Mouse (Mus musculus): ENCODE measurements around the gene Hba-a1. TPM values are rescaled to one million over a fixed set of nuclear protein-coding genes. Genes with fewer than 3 reads are reported as not detected.
"Not testable (repeated sequence)": the region's sequence is repeated elsewhere in the genome, so short reads cannot be mapped to it uniquely, and the experiment has no call there.

Hba-a1 gene
- polyA plus RNA-seq, 1 experiment from 2014 or later: 2,350 TPM

DNA sequence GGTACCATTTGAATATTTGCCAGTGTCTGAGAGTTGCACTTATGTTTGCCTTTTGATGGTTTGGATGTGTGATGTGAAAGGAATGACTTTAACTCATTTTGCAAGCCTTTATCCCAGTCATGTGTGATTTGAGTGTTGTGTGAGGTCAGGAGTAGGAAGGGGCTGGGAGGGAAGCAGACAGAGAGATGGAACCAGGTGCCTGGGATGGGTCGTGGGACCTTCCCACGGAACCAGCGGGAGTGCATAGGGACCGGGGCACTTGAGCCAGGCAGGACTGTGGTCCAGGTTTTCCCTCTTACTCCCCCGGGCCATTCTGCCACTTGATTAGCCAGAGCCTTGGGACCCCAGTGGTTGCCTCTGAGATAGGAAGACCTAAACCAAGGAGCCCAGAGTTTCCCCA, 15.3 kb upstream of the Hba-a1 start:
- H3K27ac ChIP-seq (ENCODE audit: low read depth, low read length): peak overlapping the region; percentile 96; the same call in 1 of the 2 replicates
- H3K36me3 ChIP-seq (ENCODE audit: control insufficient read depth, insufficient read depth, low read length): no peaks in the 10 kb centered on the region
- no peaks in the 10 kb centered on the region for H3K27me3 ChIP-seq (ENCODE audit: control insufficient read depth, insufficient read depth, low read length)
- no peaks in the 10 kb centered on the region for H3K9me3 ChIP-seq (ENCODE audit: control insufficient read depth, low read length)
- H3K4me3 ChIP-seq (ENCODE audit: low read depth, low read length): peak overlapping the region; percentile 86
- ATAC-seq (ENCODE audit: low read depth): peak; percentile 49
- H3K4me1 ChIP-seq (ENCODE audit: control insufficient read depth, insufficient read depth, low read length): peaks cover 11% of the 10 kb centered on the region; the same call in 1 of the 2 replicates
- 19% methylated on average over 5 of the region's 5 CpGs for WGBS
- H3K9ac ChIP-seq (replicated peaks; ENCODE audit: low read depth, low read length): peak overlapping the region; percentile 93
- peak overlapping the region; percentile 52 for H3K4me2 ChIP-seq (ENCODE audit: low read depth, low read length)

DNA sequence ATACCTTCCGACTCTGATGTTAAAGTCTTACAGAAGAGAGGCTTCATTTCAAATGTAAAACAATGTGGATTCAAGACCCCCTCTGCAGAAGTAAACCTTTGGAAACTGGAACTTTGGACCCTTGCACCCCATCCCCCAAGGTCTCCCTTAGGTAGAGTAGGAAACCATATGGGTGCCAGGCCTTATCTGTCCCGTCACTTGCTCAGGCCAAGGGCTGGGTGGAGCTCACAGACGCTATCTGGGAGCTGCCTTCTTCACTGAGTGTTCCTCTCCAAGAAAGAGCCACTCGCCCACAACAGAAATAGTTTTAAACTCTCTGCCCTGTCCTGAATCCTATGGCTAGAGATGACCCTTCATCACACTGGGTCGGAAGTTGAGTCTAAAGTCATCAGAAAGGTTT, 14.4 kb upstream of the Hba-a1 start:
- WGBS: 91% methylated on average over 5 of the region's 5 CpGs
- Histone ChIP-seq H3K4me3 (ENCODE audit: low read depth, low read length) (no peak overlapping the region), H3K27me3 (ENCODE audit: control insufficient read depth, insufficient read depth, low read length) (no peaks in the 10 kb centered on the region), H3K9ac (replicated peaks; ENCODE audit: low read depth, low read length) (no peak overlapping the region), H3K9me3 (ENCODE audit: control insufficient read depth, low read length) (no peaks in the 10 kb centered on the region), H3K36me3 (ENCODE audit: control insufficient read depth, insufficient read depth, low read length) (no peaks in the 10 kb centered on the region), H3K4me1 (ENCODE audit: control insufficient read depth, insufficient read depth, low read length) (peaks cover 11% of the 10 kb centered on the region; the same call in 1 of the 2 replicates), H3K27ac (ENCODE audit: low read depth, low read length) (no peak overlapping the region), H3K4me2 (ENCODE audit: low read depth, low read length) (no peak overlapping the region)
- no peak for ATAC-seq (ENCODE audit: low read depth)

DNA sequence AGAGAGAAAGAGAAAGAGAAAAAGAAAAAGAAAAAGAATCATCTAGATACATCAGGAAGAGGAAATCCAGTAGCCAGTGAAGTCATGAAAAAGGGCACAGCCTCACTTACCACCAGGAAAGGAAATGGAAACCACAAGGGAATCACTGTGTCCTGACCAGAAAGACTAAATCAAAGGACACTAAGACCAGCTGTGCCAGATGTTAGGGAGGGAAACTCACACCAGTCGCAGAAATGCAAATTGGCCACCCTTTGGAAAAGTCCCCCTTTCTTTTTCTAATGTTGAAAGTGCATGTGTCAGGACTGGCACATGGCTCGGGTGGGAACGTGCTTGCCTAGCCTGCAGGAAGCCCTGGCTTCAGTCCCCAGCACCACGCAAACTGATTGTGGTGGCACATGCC, 12.1 kb upstream of the Hba-a1 start:
- H3K4me1 ChIP-seq (ENCODE audit: control insufficient read depth, insufficient read depth, low read length): peaks cover 8% of the 10 kb centered on the region; the same call in 1 of the 2 replicates
- no peak overlapping the region for H3K4me3 ChIP-seq (ENCODE audit: low read depth, low read length)
- H3K27ac ChIP-seq (ENCODE audit: low read depth, low read length): no peak overlapping the region
- ATAC-seq (ENCODE audit: low read depth): no peak
- no peaks in the 10 kb centered on the region for H3K9me3 ChIP-seq (ENCODE audit: control insufficient read depth, low read length)
- 49% methylated on average over 4 of the region's 4 CpGs for WGBS
- H3K4me2 ChIP-seq (ENCODE audit: low read depth, low read length): no peak overlapping the region
- H3K27me3 ChIP-seq (ENCODE audit: control insufficient read depth, insufficient read depth, low read length): no peaks in the 10 kb centered on the region
- no peak overlapping the region for H3K9ac ChIP-seq (replicated peaks; ENCODE audit: low read depth, low read length)
- no peaks in the 10 kb centered on the region for H3K36me3 ChIP-seq (ENCODE audit: control insufficient read depth, insufficient read depth, low read length)

DNA sequence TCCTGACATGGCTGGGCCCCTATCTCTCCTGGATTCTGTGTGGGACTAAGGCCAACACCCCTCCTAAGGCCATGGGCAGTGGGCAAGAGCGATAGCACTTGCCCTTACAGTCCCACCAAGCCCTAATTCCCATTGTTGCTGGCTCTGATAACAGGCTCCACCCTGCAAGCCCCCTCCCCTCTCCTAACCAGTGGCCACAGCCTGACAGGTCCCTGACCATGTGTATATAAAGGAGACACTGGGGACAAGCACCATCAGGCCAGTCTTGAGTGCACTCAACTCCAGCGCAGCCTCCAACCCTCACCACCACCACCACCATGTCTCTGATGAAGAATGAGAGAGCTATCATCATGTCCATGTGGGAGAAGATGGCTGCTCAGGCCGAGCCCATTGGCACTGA, 7.0 kb upstream of the Hba-a1 start, which contains the start of gene Hba-x:
Hba-x (plus strand) TSS at position 54 of the 400 bp plus-strand sequence.
- Histone ChIP-seq H3K9me3 (ENCODE audit: control insufficient read depth, low read length) (no peaks in the 10 kb centered on the region), H3K27me3 (ENCODE audit: control insufficient read depth, insufficient read depth, low read length) (no peaks in the 10 kb centered on the region), H3K4me3 (ENCODE audit: low read depth, low read length) (no peak within 1 kb of the TSS), H3K27ac (ENCODE audit: low read depth, low read length) (no peak within 1 kb of the TSS), H3K36me3 (ENCODE audit: control insufficient read depth, insufficient read depth, low read length) (no peaks in the 10 kb centered on the region), H3K9ac (replicated peaks; ENCODE audit: low read depth, low read length) (no peak within 1 kb of the TSS), H3K4me2 (ENCODE audit: low read depth, low read length) (no peak within 1 kb of the TSS), H3K4me1 (ENCODE audit: control insufficient read depth, insufficient read depth, low read length) (no peaks in the 10 kb centered on the region)
- no peak for ATAC-seq (ENCODE audit: low read depth)
- WGBS: 68% methylated on average over 3 of the region's 3 CpGs

DNA sequence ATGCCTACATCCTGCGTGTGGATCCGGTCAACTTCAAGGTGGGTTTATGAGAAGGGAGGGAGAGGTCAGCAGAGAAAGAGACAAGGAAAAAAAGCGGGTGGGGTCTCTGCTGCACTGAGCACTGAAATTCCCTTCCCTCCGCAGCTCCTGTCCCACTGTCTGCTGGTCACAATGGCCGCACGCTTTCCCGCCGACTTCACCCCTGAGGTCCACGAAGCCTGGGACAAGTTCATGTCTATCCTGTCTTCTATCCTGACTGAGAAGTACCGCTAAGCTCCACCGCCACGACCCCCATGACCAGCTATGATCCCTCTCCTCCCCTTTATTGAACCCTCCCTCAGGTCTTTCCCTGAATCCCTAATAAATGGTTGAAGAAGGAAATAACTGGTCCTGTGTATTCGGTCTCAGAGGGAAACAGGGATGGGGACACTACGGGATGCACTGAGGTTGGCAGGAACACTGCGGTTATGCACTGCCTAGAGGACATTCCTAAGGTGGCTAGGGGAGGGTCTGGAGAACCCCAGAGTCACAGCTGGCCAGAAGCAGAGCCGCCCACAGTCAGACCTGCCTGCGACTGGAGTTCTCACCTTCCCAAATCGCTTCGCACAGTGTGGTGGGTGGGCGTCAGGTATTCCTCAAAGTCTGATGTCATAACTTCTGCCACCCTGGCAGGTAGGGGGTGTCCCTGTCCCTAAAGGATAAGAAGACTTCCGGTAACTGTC, 5.4 kb upstream of the Hba-a1 start:
- H3K4me2 ChIP-seq (ENCODE audit: low read depth, low read length): no peak overlapping the region
- no peak overlapping the region for H3K27ac ChIP-seq (ENCODE audit: low read depth, low read length)
- H3K27me3 ChIP-seq (ENCODE audit: control insufficient read depth, insufficient read depth, low read length): no peaks in the 10 kb centered on the region
- no peaks in the 10 kb centered on the region for H3K36me3 ChIP-seq (ENCODE audit: control insufficient read depth, insufficient read depth, low read length)
- H3K9ac ChIP-seq (replicated peaks; ENCODE audit: low read depth, low read length): no peak overlapping the region
- ATAC-seq (ENCODE audit: low read depth): no peak
- H3K4me3 ChIP-seq (ENCODE audit: low read depth, low read length): no peak overlapping the region
- no peaks in the 10 kb centered on the region for H3K4me1 ChIP-seq (ENCODE audit: control insufficient read depth, insufficient read depth, low read length)
- 76% methylated on average over 21 of the region's 21 CpGs for WGBS
- no peaks in the 10 kb centered on the region for H3K9me3 ChIP-seq (ENCODE audit: control insufficient read depth, low read length)

DNA sequence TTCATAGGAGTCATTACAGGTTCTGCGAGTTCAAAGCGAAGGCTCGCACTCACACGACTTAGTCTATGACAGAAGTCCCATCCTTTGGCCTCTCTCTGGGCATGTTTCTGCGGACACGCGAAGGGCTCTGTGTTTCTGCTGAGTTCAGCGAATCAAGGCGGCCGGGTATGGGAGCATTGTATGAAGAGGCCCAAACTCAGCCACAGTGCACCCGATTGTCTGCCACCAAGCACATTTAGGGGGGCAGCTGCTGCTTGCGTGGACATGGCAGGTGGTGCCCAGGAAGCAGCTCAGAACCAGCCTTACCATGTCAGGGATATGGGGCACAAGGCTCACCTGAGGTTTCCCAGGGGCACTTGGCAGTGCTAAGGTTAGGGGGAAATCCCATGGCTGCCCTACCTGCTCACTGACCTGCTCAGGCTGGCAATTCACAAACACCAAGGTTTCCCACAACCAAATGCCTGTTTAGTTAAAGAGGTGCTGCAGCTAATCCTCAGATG, 4.8 kb upstream of the Hba-a1 start:
- Histone ChIP-seq H3K9ac (replicated peaks; ENCODE audit: low read depth, low read length) (no peak overlapping the region; the same call in 1 of the 2 replicates), H3K27me3 (ENCODE audit: control insufficient read depth, insufficient read depth, low read length) (no peaks in the 10 kb centered on the region), H3K4me1 (ENCODE audit: control insufficient read depth, insufficient read depth, low read length) (no peaks in the 10 kb centered on the region), H3K36me3 (ENCODE audit: control insufficient read depth, insufficient read depth, low read length) (no peaks in the 10 kb centered on the region), H3K27ac (ENCODE audit: low read depth, low read length) (no peak overlapping the region), H3K4me3 (ENCODE audit: low read depth, low read length) (no peak overlapping the region), H3K9me3 (ENCODE audit: control insufficient read depth, low read length) (no peaks in the 10 kb centered on the region), H3K4me2 (ENCODE audit: low read depth, low read length) (no peak overlapping the region)
- no peak for ATAC-seq (ENCODE audit: low read depth)
- 81% methylated on average over 12 of the region's 12 CpGs for WGBS

DNA sequence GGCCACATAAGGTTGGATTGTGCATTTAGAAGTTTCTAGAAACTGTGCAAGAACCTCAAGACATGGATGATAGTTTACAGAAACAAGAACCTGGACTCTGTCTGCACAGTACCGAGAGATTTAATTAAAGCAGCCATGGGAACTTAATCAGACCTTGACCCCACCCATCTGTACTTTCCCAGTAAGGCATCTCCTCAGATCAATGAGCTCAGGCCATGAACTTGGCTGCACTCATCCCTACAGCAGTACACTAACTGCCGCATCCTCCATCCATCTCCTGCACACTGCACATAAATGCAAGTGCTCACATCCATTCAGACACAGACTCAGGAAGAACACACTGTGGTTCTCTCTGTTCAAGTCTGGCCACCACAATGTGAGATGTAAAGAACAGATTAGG, 2.7 kb upstream of the Hba-a1 start:
- H3K4me1 ChIP-seq (ENCODE audit: control insufficient read depth, insufficient read depth, low read length): no peaks in the 10 kb centered on the region
- H3K9me3 ChIP-seq (ENCODE audit: control insufficient read depth, low read length): no peaks in the 10 kb centered on the region
- no peak for ATAC-seq (ENCODE audit: low read depth)
- H3K4me3 ChIP-seq (ENCODE audit: low read depth, low read length): no peak overlapping the region
- H3K27ac ChIP-seq (ENCODE audit: low read depth, low read length): no peak overlapping the region
- no peak overlapping the region for H3K9ac ChIP-seq (replicated peaks; ENCODE audit: low read depth, low read length)
- no peaks in the 10 kb centered on the region for H3K36me3 ChIP-seq (ENCODE audit: control insufficient read depth, insufficient read depth, low read length)
- no peak overlapping the region for H3K4me2 ChIP-seq (ENCODE audit: low read depth, low read length)
- H3K27me3 ChIP-seq (ENCODE audit: control insufficient read depth, insufficient read depth, low read length): no peaks in the 10 kb centered on the region
- 85% methylated on average over 2 of the region's 2 CpGs for WGBS

DNA sequence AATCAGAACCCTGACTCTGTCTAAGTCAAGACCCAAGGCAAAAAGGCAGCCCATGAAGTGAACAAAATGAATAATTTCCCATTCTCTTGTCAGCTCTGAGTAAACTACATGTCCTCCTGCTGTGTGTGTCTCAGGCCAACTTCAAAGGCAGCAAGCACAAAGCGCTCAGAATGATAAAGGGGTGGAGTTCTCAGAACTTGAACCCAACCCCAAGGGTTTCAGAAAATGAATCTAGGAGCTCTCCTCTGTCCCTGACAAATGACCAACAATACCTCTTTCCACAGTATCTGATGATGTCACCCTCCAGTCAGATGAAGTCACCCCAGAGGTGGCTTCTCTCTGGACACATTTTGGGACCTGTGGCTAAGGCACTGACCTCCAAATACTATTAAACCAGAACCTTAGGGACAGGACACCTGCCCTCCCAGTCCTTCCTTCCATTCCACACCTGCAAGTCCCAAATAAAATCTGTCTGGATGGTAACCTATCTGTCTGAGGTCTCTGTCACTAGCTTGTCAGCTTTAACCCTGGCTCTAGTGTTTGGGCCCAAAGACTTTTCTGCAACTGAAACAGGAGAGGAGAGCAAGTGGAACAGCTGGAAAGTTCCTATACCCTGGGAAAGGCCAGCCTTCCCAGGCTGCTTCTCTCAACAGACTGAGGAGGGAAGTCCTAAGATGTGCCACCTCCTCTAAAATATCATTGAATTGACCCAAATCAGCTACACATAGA, 1.7 kb upstream of the Hba-a1 start:
- H3K36me3 ChIP-seq (ENCODE audit: control insufficient read depth, insufficient read depth, low read length): no peaks in the 10 kb centered on the region
- ATAC-seq (ENCODE audit: low read depth): no peak
- H3K4me2 ChIP-seq (ENCODE audit: low read depth, low read length): no peak overlapping the region
- WGBS: 72% methylated on average over 1 of the region's 1 CpGs
- no peak overlapping the region for H3K27ac ChIP-seq (ENCODE audit: low read depth, low read length)
- H3K27me3 ChIP-seq (ENCODE audit: control insufficient read depth, insufficient read depth, low read length): no peaks in the 10 kb centered on the region
- no peak overlapping the region for H3K4me3 ChIP-seq (ENCODE audit: low read depth, low read length)
- no peaks in the 10 kb centered on the region for H3K9me3 ChIP-seq (ENCODE audit: control insufficient read depth, low read length)
- H3K4me1 ChIP-seq (ENCODE audit: control insufficient read depth, insufficient read depth, low read length): no peaks in the 10 kb centered on the region
- no peak overlapping the region for H3K9ac ChIP-seq (replicated peaks; ENCODE audit: low read depth, low read length)

DNA sequence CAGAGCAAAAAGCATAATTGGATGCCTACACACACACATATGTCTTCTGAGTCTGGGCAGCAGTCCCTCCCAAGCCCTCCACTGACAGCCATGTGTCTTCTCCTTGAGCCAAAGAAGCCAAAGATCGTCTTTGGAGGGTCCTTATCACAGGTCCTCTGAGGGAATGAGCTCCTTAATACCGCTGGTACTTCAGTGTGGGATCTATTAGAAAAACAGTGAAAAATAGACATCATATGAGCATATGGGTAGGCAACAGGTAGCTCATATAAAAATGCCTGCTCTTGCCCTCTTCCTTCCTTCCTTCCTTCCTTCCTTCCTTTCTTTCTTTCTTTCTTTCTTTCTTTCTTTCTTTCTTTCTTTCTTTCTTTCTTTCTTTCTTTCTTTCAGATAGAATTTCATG, 1.3 kb downstream of the Hba-a1 start:
- H3K9me3 ChIP-seq (ENCODE audit: control insufficient read depth, low read length); H3K27me3 ChIP-seq (ENCODE audit: control insufficient read depth, insufficient read depth, low read length); H3K4me3 ChIP-seq (ENCODE audit: low read depth, low read length); ATAC-seq (ENCODE audit: low read depth); H3K36me3 ChIP-seq (ENCODE audit: control insufficient read depth, insufficient read depth, low read length); H3K9ac ChIP-seq (replicated peaks; ENCODE audit: low read depth, low read length); H3K27ac ChIP-seq (ENCODE audit: low read depth, low read length); H3K4me1 ChIP-seq (ENCODE audit: control insufficient read depth, insufficient read depth, low read length); H3K4me2 ChIP-seq (ENCODE audit: low read depth, low read length): not testable (repeated sequence)
- WGBS: 73% methylated on average over 2 of the region's 2 CpGs

Data from neural tube, embryonic 14.5 days (tissue).